Mouse (Mus musculus) hindbrain, embryonic 16.5 days (tissue): ENCODE data around the gene Zswim3. TPM values are rescaled to one million over a fixed set of nuclear protein-coding genes. Genes with fewer than 3 reads are reported as not detected.
"Not testable (repeated sequence)": the region's sequence is repeated elsewhere in the genome, so short reads cannot be mapped to it uniquely, and the experiment has no call there.

Experiments
- ATAC-seq: fragments of 200-750 bp; cut with Nextera tagmentation; 2 replicates; pipeline ENCODE4 v1.8.0; 2017; ENCODE audit warnings: moderate TSS enrichment, moderate library complexity
- H3K27ac ChIP-seq: fragments of 300-500 bp; sonication (generic); 2 replicates; pipeline ENCODE4 v1.5.1; 2014; ENCODE audit warnings: low read depth, mild to moderate bottlenecking, control low read depth, low read length, moderate library complexity
- H3K27me3 ChIP-seq: fragments of 300-500 bp; sonication (generic); replicated peaks from 2 replicates; pipeline ENCODE4 v1.6.1; 2014; ENCODE audit warnings: low read length; ENCODE audit not compliant: control insufficient read depth, insufficient read depth
- H3K36me3 ChIP-seq: fragments of 300-500 bp; sonication (generic); 2 replicates; pipeline ENCODE4 v1.6.1; 2014; ENCODE audit warnings: mild to moderate bottlenecking, low read length, moderate library complexity, mixed read lengths; ENCODE audit not compliant: control insufficient read depth, insufficient read depth
- H3K4me1 ChIP-seq: fragments of 300-500 bp; sonication (generic); 2 replicates; pipeline ENCODE4 v1.6.1; 2014; ENCODE audit warnings: low read depth, low read length; ENCODE audit not compliant: control insufficient read depth, insufficient read depth
- H3K4me2 ChIP-seq: fragments of 300-500 bp; sonication (generic); 2 replicates; pipeline ENCODE4 v1.6.1; 2014; ENCODE audit warnings: mild to moderate bottlenecking, low read length, control low read depth, moderate library complexity
- H3K4me3 ChIP-seq: fragments of 300-500 bp; sonication (generic); 2 replicates; pipeline ENCODE4 v1.5.1; 2014; ENCODE audit warnings: mild to moderate bottlenecking, low read length, control low read depth, moderate library complexity
- H3K9ac ChIP-seq: fragments of 300-500 bp; sonication (generic); 2 replicates; pipeline ENCODE4 v1.6.1; 2014; ENCODE audit warnings: low read depth, mild to moderate bottlenecking, control low read depth, low read length, moderate library complexity
- H3K9me3 ChIP-seq: fragments of 300-500 bp; sonication (generic); 2 replicates; pipeline ENCODE4 v1.6.1; 2014; ENCODE audit warnings: mild to moderate bottlenecking, low read length, moderate library complexity; ENCODE audit not compliant: control insufficient read depth
- WGBS: fragments of 180-500 bp; shearing (Covaris S2); extraction: QIAGEN DNeasy Blood & Tissue Kit; methylation state at CpG from one replicate; pipeline ENCODE4 v1.1.7; 2014; 5-methylcytosine and 5-hydroxymethylcytosine counted together
- polyA plus RNA-seq: library from polyadenylated mRNA; unstranded; fragments of >200 nt; fragmentation: Nextera tagmentation; extraction: Ambion mirVana; gene quantifications from 2 replicates; pipeline ENCODE4 v1.2.1, GENCODE M21; 2015

Gene Zswim3
- polyA plus RNA-seq, 1 experiment from 2014 or later: 16.4 TPM

DNA sequence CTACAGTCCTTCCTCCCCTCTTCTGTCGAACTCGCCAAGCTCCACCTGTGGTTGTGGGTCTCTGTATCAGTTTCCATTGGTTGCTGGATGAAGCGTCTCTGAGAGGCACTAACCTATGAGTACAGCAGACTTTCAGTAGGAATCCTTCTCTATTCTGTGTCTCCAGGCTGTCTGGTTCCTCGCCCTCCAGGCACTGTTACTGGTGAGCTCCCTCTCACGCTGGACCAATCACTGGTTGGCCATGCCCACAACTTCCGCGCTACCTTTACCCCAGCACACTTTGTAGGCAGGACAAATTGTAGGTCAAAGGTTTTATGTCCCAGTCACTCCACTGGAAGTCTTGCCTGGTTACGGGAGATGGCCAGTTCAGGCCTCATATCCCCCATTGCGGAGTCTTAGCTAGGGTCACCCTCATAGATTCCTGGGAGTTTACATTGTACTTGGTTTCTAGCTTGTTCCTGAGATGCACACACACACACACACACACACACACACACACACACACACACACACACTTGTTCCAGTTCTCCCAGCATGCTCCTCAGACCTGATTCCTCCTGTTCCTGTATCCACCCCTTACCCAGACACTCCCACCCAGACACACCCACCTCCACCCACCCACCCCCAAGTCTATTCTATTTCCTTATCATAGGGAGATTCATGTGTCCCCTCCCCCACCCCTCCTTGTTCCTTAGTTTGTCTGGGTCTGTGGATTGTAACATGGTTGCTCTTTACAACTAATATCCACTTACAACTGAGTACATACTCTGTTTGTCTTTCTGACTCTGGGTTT lies 54.9 kb downstream of the Zswim3 start:
- peaks cover 8% of the 10 kb centered on the region; the same call in 1 of the 2 replicates for H3K27me3 ChIP-seq
- H3K9me3 ChIP-seq: no peaks in the 10 kb centered on the region
- H3K4me2 ChIP-seq: no peak overlapping the region
- WGBS: 59% methylated on average over 9 of the region's 9 CpGs
- no peak overlapping the region for H3K9ac ChIP-seq
- no peaks in the 10 kb centered on the region for H3K36me3 ChIP-seq
- H3K4me1 ChIP-seq: peaks cover 21% of the 10 kb centered on the region
- H3K27ac ChIP-seq: no peak overlapping the region
- no peak for ATAC-seq
- H3K4me3 ChIP-seq: no peak overlapping the region

GRCm38 (mm10) chr2:164861094-164861493 lies 56.2 kb downstream of the Zswim3 start:
- H3K36me3 ChIP-seq: no peaks in the 10 kb centered on the region

GRCm38 (mm10) chr2:164862179-164862861 lies 57.4 kb downstream of the Zswim3 start:
- ATAC-seq: peak; percentile 80
- peak overlapping the region; percentile 27 for H3K27ac ChIP-seq
- WGBS: 31% methylated on average over 9 of the region's 9 CpGs

More at GRCm38 (mm10) chr2:164861094-164861493, 56.2 kb downstream of the Zswim3 start:
- no peak overlapping the region for H3K9ac ChIP-seq
- H3K27ac ChIP-seq: no peak overlapping the region
- WGBS: 67% methylated on average over 4 of the region's 4 CpGs
- H3K4me2 ChIP-seq: no peak overlapping the region
- H3K4me1 ChIP-seq: peaks cover 19% of the 10 kb centered on the region
- H3K27me3 ChIP-seq: 0 out of 2 replicates have a peak, but pooled peaks cover 8% of the 10 kb centered on the region
- no peak for ATAC-seq
- H3K4me3 ChIP-seq: no peak overlapping the region
- H3K9me3 ChIP-seq: no peaks in the 10 kb centered on the region

GRCm38 (mm10) chr2:164863411-164863810 lies 58.5 kb downstream of the Zswim3 start:
- not testable (repeated sequence) for H3K27me3 ChIP-seq, H3K9me3 ChIP-seq, H3K4me3 ChIP-seq, H3K27ac ChIP-seq, H3K9ac ChIP-seq, ATAC-seq, H3K36me3 ChIP-seq, H3K4me1 ChIP-seq, H3K4me2 ChIP-seq
- WGBS: 97% methylated on average over 7 of the region's 9 CpGs

More at GRCm38 (mm10) chr2:164862179-164862861, 57.4 kb downstream of the Zswim3 start:
- no peaks in the 10 kb centered on the region for H3K9me3 ChIP-seq
- no peak overlapping the region for H3K4me2 ChIP-seq
- no peak overlapping the region for H3K9ac ChIP-seq
- 0 out of 2 replicates have a peak, but pooled peaks cover 5% of the 10 kb centered on the region for H3K27me3 ChIP-seq
- H3K36me3 ChIP-seq: no peaks in the 10 kb centered on the region
- H3K4me1 ChIP-seq: peaks cover 10% of the 10 kb centered on the region
- H3K4me3 ChIP-seq: no peak overlapping the region

GRCm38 (mm10) chr2:164864593-164864992 lies 59.7 kb downstream of the Zswim3 start:
- Histone ChIP-seq H3K4me2 (no peak overlapping the region), H3K9me3 (0 out of 2 replicates have a peak, but pooled peaks cover 3% of the 10 kb centered on the region)
- WGBS: 81% methylated on average over 4 of the region's 4 CpGs

GRCm38 (mm10) chr2:164866741-164867551 lies 62.0 kb downstream of the Zswim3 start:
- no peak; the same call in 1 of the 2 replicates for ATAC-seq
- Histone ChIP-seq H3K36me3 (no peaks in the 10 kb centered on the region), H3K9me3 (0 out of 2 replicates have a peak, but pooled peaks cover 3% of the 10 kb centered on the region), H3K27me3 (no peaks in the 10 kb centered on the region), H3K4me2 (no peak overlapping the region), H3K4me1 (peaks cover under 1% of the 10 kb centered on the region; the same call in 1 of the 2 replicates), H3K27ac (no peak overlapping the region), H3K4me3 (no peak overlapping the region), H3K9ac (no peak overlapping the region)
- WGBS: 56% methylated on average over 16 of the region's 16 CpGs

More at GRCm38 (mm10) chr2:164864593-164864992, 59.7 kb downstream of the Zswim3 start:
- H3K4me1 ChIP-seq: peaks cover 4% of the 10 kb centered on the region; the same call in 1 of the 2 replicates
- ATAC-seq: no peak
- H3K27ac ChIP-seq: no peak overlapping the region
- H3K9ac ChIP-seq: no peak overlapping the region
- H3K36me3 ChIP-seq: no peaks in the 10 kb centered on the region
- no peaks in the 10 kb centered on the region for H3K27me3 ChIP-seq
- H3K4me3 ChIP-seq: no peak overlapping the region

GRCm38 (mm10) chr2:164867566-164867965 lies 62.7 kb downstream of the Zswim3 start:
- no peak overlapping the region for H3K9ac ChIP-seq
- H3K27me3 ChIP-seq: no peaks in the 10 kb centered on the region
- H3K27ac ChIP-seq: no peak overlapping the region
- 84% methylated on average over 7 of the region's 7 CpGs for WGBS
- no peak overlapping the region for H3K4me3 ChIP-seq
- 0 out of 2 replicates have a peak, but pooled peaks cover 3% of the 10 kb centered on the region for H3K9me3 ChIP-seq
- H3K4me2 ChIP-seq: no peak overlapping the region
- H3K4me1 ChIP-seq: no peaks in the 10 kb centered on the region
- no peaks in the 10 kb centered on the region for H3K36me3 ChIP-seq
- ATAC-seq: no peak

- Histone ChIP-seq H3K9ac (no peak overlapping the region), H3K4me2 (no peak overlapping the region), H3K27ac (no peak overlapping the region), H3K27me3 (no peaks in the 10 kb centered on the region), H3K4me3 (no peak overlapping the region), H3K9me3 (0 out of 2 replicates have a peak, but pooled peaks cover 3% of the 10 kb centered on the region), H3K36me3 (no peaks in the 10 kb centered on the region), H3K4me1 (no peaks in the 10 kb centered on the region)
- 72% methylated on average over 7 of the region's 7 CpGs for WGBS
- ATAC-seq: no peak
These were observed 63.6 kb downstream of the Zswim3 start for GRCm38 (mm10) chr2:164868491-164868890.
